Mouse (Mus musculus) limb, embryonic 10.5 days (tissue): Measurements from ENCODE around the gene Klri2. TPM values are rescaled to one million over a fixed set of nuclear protein-coding genes. Genes with fewer than 3 reads are reported as not detected.

Experiments
- microRNA-seq: library from miRNA; unstranded; fragments of <30 nt; microRNA quantifications from one replicate; pipeline ENCODE4, GENCODE M21; 2017
- polyA plus RNA-seq: library from polyadenylated mRNA; unstranded; fragments of >200 nt; fragmentation: Nextera tagmentation; extraction: Ambion mirVana; gene quantifications from 2 replicates; pipeline ENCODE4 v1.2.1, GENCODE M21; 2016

Gene Klri2
- polyA plus RNA-seq, 1 experiment from 2014 or later = not detected

Small RNAs within 50 kb of the gene (microRNA-seq; reads per million reads assigned to microRNA genes)
- gene Mir680-1 = not detected

Other genes starting within 250 kb of the Klri2 start
- gene Olr1, start 233.3 kb downstream of the Klri2 start, polyA plus RNA-seq = 0.16 TPM in 1 of 2 replicates, not detected in the other
- gene Tmem52b, start 227.9 kb downstream of the Klri2 start, polyA plus RNA-seq = not detected in 2 replicates
- gene Gabarapl1, start 207.3 kb downstream of the Klri2 start, polyA plus RNA-seq = 34.2 and 35.7 TPM in 2 replicates
- not detected in 2 replicates for gene Klre1, start 162.6 kb downstream of the Klri2 start, polyA plus RNA-seq
- not detected in 2 replicates for gene Klrd1, start 148.7 kb downstream of the Klri2 start, polyA plus RNA-seq
- not detected in 2 replicates for gene Klrk1, start 116.6 kb downstream of the Klri2 start, polyA plus RNA-seq
- gene Klrc3, start 97.1 kb downstream of the Klri2 start, polyA plus RNA-seq = not detected in 2 replicates
- not detected in 2 replicates for gene Klrc2, start 79.8 kb downstream of the Klri2 start, polyA plus RNA-seq
- gene Klrc1, start 61.5 kb downstream of the Klri2 start, polyA plus RNA-seq = not detected in 2 replicates
- not detected in 2 replicates for gene Klri1, start 23.4 kb downstream of the Klri2 start, polyA plus RNA-seq
- not detected in 2 replicates for gene Gm156, start 43.8 kb upstream of the Klri2 start, polyA plus RNA-seq
- not detected in 2 replicates for gene Gm17631, start 122.2 kb upstream of the Klri2 start, polyA plus RNA-seq
- not detected in 2 replicates for gene Klra17, start 136.2 kb upstream of the Klri2 start, polyA plus RNA-seq
- gene Klra5, start 177.2 kb upstream of the Klri2 start, polyA plus RNA-seq = not detected in 2 replicates